Mouse (Mus musculus): ENCODE data around the gene Tpst2.

The Tpst2 gene

GRCm38 (mm10) chr5:112256457-112256856 lies 20.0 kb upstream of the Tpst2 start:
- no peak for DNase-seq

GRCm38 (mm10) chr5:112257896-112258295 lies 18.6 kb upstream of the Tpst2 start:
- no peak for DNase-seq

- no peak for DNase-seq
Observed at GRCm38 (mm10) chr5:112259862-112260650, 16.4 kb upstream of the Tpst2 start.

GRCm38 (mm10) chr5:112260818-112261217 lies 15.7 kb upstream of the Tpst2 start:
- no peak for DNase-seq

- no peak for DNase-seq
Observed at GRCm38 (mm10) chr5:112264099-112264498, 12.4 kb upstream of the Tpst2 start.

DNA sequence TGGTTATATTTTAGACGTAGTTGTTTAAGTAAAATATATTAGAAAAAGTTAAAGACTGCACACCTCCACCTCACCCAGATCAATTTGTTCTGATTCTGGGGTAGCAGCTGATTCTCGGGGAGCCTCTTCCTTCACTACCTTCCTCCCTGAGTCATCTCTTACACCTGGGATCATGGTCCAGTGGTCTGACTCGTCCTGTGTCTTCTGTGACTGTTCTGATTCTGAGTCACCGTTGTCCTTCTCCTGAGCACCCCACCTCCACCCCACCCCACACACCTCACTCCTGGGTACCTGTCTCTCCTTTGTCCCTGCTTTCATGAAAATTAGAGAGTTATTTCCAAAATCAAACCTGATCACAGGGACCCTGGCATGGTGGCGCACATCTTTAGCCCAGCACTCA lies 11.4 kb upstream of the Tpst2 start:
- no peak for DNase-seq

GRCm38 (mm10) chr5:112265515-112265914 lies 11.0 kb upstream of the Tpst2 start:
- no peak for DNase-seq

DNA sequence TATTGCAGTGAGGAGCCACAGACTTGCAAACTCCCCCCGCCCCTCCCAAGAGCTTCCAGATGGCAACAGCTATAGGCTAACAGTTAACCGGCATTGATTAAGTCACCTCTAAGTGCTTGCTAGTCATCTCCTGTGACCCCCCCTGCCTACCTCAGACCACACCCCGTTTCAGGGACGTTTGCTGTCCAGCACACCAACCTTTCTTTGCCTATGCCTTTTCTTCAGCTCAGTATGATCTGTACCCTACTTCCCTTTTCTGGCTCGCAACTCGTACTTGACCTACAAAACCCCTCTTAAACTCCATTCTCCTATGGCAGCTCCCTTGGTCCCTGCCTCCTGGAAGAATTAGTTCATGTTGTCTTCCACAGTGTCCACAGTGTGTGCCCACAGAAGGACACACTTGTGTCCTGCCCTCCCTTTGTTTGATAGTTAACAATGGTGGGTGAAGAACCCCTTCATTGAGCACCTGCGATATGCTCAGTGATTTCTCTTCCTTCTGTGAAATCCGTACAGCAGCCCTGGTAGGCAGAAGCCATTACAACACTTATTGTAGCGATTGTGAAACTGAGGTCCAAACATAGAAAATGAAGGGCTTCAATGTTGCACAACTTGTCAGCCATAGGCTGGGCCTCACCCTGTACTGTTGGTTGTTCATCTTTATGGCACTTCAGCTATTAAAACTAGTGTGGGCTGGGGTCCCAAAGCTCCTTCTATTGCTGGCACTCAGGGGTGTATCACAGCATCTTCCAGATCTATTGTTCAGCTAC lies 10.3 kb upstream of the Tpst2 start:
- DNase-seq: no peak

DNA sequence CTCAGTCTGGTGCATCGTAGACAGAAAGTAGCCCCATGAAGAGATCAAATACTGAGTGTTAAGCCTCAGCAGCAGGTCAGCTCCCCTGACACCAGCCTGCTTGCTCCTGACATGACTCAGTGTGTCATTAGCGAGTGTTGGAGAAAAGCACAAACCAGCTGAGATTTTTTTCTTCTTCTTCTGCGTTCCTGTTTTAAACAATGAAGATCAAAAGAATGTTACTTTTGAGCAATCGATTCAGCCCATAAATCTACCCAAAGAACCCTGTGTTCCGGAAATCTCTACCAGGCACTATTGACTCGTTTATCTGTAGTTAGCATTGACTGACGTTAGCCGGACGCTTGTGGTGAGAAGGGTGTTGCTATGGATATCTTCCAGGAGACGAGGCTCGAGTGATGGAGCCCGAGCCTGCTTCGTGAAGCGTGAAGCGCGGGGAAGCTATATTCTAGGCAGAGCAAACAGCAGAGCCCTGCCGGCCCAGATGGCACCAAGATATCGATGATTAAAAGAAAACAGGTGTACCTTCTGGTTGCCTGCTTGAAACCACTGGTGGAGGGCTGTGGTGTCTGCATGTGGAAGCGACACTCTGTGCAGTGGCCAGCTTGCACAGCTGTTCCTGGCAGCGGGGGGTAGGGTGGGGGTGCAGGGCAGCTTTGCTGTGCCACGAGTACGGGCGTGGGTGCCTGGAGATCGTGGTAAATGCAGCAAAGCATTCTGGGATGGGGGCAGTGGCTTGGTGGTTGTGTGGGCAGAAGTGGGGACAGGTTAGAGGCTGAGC lies 5.5 kb upstream of the Tpst2 start:
- no peak for DNase-seq

- DNase-seq: no peak
Observed at GRCm38 (mm10) chr5:112272934-112273333, 3.6 kb upstream of the Tpst2 start.

DNA sequence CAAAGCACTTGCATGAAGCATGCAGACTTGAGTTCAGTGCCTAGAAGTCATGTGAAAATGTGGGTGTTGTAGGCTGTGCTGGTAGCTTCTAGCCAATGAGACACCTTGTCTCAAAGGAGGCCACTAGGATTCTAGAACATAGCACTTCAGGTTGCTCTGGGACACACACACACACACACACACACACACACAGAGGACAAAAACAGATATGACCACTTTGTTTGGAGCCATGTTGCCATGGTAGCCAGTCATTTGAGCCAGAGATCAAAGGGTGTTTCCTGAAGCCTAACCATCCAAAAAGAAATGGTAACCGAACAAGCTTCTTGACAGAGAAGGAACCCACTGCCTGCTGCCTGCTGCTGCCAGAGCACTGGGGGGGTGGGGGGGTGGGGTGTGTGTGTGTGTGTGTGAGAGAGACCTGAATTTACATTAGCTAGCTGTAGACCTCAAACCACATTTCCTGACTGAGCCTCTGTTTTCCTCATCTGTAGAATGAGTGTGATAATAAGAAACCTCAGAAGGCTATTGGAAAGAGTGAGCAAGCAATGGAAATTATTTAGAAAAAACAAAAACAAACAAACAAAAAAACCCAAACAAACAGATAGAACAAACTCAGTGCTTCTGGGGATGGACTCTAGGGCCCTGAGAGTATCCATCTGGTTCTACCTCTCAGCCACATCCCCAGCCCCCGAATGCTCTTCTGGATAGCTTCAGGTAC lies 2.6 kb upstream of the Tpst2 start:
- no peak for DNase-seq

GRCm38 (mm10) chr5:112275021-112275804 lies 1.3 kb upstream of the Tpst2 start:
- DNase-seq: no peak

GRCm38 (mm10) chr5:112276907-112277348 lies 437 bp downstream of the Tpst2 start:
- no peak for DNase-seq

DNA sequence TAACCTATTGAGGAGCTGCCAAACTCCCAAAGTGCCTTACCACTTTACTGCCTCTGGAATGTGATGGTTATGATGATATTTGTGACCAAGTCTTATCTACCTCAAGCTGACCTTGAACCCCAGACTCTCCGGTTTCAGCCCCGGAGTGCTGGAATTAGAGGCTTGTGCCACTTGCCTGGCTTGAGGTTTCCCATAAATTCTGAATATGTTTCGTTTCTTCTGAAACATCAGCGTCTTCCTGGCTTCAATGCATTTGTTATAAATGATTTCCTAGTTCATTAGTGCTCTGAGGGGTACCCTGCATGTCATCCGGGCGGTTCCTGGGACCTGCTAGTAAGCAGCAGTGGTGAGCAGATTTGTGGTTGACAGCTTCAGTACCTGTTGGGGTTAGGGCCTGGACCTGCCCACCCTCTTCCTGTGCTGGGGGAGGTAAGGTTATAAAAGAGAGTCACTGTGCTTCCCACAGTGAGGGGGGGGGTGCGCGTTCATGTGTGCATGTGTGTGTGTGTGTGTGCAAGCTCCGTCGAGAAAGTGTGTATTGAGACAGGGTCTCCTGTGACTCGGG lies 1.5 kb downstream of the Tpst2 start:
- no peak for DNase-seq

DNA sequence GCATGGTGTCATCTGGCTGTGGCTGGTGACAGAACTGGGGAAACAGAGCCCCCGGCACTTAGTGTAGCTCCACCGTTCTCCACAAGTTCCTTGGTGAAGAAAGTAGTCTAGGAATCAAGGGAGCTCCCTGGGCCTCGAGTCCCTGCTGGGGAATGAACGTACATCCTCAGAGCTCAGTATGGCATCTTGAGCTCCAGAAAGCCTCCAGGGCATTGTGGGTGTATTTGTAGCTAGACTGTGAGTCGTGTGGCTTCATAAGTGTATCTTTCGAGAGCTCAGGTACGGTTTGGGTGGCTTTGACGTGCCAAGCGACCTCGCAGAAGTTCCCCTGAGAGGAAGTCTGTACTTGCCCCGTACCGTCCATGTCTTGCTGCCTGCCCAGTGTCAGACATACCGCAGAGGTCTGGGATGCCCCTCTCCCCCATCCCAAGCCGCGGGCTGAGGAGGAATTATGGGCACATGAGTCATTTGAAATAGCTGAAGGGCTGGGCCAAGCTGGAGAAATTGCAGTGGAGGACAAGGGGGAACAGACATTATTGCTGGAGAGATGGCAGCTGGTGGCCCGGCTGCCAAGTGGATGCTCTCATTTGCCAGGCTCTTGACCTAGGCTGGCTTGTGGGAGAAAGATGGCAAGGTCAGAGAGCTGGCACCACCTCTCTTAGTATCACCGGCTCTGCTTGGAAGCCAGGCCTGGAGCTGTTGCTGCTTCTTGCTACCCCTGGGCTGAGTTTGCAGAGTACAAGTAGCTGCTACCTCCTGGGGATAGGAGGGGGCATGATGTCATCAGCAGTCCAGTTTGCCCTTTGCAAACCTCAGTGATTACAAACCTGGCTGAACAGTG lies 2.9 kb downstream of the Tpst2 start:
- DNase-seq: no peak

- no peak for DNase-seq
Observed at GRCm38 (mm10) chr5:112280151-112280550, 3.7 kb downstream of the Tpst2 start.

DNA sequence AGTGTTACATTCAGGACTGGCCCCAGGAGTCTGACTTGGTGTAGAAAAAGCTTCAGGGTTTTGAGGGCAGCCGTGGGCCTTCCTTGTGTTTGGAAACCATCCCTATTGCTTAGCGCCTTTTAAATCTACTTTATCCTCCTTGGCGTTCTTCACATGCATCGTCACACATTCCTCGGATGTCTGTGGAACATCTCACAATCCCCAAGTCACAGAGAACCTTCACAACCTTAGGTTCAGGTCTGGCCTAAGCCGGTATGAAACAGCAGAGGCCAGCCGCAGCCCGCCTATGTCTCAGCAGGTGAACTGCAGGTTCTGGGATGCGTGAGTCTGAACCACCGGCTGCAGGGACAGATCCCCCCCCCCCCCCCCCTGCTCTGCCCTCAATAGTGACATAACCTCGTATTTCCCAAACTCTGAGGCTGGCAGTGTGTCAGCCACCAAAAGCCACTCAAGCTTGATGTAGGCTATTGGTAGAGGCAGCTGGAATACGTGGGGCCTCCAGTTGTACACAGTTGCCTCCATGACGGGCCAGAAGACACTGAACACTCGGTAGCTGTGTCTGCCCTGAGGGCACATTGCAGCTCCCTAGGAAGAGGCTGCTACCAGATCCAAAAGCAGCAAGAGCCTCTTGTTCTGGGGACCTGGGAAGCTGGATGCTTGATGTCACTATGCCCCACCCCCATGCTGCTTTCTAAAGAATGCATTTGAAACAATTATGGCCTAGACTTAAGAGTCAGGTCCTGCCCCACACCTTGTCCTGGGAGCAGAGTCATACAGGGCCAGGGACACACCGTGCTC lies 4.6 kb downstream of the Tpst2 start:
- no peak for DNase-seq

GRCm38 (mm10) chr5:112281676-112282075 lies 5.2 kb downstream of the Tpst2 start:
- no peak for DNase-seq

- DNase-seq: no peak
Observed at GRCm38 (mm10) chr5:112282123-112282779, 5.8 kb downstream of the Tpst2 start.
